Mouse (Mus musculus) heart, embryonic 14.5 days (tissue): ENCODE results near the gene Ppp6r3. TPM values are rescaled to one million over a fixed set of nuclear protein-coding genes. Genes with fewer than 3 reads are reported as not detected.

ENCODE experiments used
- ATAC-seq: fragments of 200-750 bp; cut with Nextera tagmentation; 2 replicates; pipeline ENCODE4 v1.8.0; 2017; ENCODE audit warnings: low read depth, moderate TSS enrichment; ENCODE audit not compliant: insufficient number of reproducible peaks, insufficient read depth, low FRiP score
- H3K27ac ChIP-seq, 2 experiments: fragments of 200-500 bp in 1 of 2; fragments of 300-500 bp in 1 of 2; sonication (generic) in 1 of 2; replicated peaks in 1 of 2; 2 replicates each; pipeline ENCODE4 v1.5.1; 2012 to 2014; ENCODE audit warnings: low read depth in 2 of 2, low read length in 2 of 2, control low read depth in 1 of 2, mild to moderate bottlenecking in 1 of 2, mixed read lengths in 1 of 2; ENCODE audit not compliant: control insufficient read depth in 1 of 2, insufficient read depth in 1 of 2
- H3K27me3 ChIP-seq: fragments of 300-500 bp; sonication (generic); 2 replicates; pipeline ENCODE4 v1.6.1; 2014; ENCODE audit warnings: mild to moderate bottlenecking, low read length, control low read depth; ENCODE audit not compliant: control insufficient read depth, insufficient read depth
- H3K36me3 ChIP-seq: fragments of 300-500 bp; sonication (generic); 2 replicates; pipeline ENCODE4 v1.6.1; 2014; ENCODE audit warnings: mild to moderate bottlenecking, control low read depth, low read length, mixed read lengths; ENCODE audit not compliant: control insufficient read depth, insufficient read depth
- H3K4me1 ChIP-seq, 2 experiments: fragments of 200-500 bp in 1 of 2; fragments of 300-500 bp in 1 of 2; sonication (generic) in 1 of 2; 2 replicates each; pipeline ENCODE4 v1.6.1; 2012 to 2014; ENCODE audit warnings: low read length in 2 of 2, control low read depth in 1 of 2, mixed read lengths in 1 of 2; ENCODE audit not compliant: control insufficient read depth in 2 of 2, insufficient read depth in 2 of 2
- H3K4me2 ChIP-seq: fragments of 300-500 bp; sonication (generic); 2 replicates; pipeline ENCODE4 v1.6.1; 2014; ENCODE audit warnings: mild to moderate bottlenecking, low read length
- H3K4me3 ChIP-seq, 2 experiments: fragments of 200-500 bp in 1 of 2; fragments of 300-500 bp in 1 of 2; sonication (generic) in 1 of 2; 2 replicates each; pipeline ENCODE4 v1.5.1; 2012 to 2014; ENCODE audit warnings: low read length in 2 of 2, mild to moderate bottlenecking in 2 of 2, control low read depth in 1 of 2, low read depth in 1 of 2, moderate library complexity in 1 of 2; ENCODE audit not compliant: control insufficient read depth in 1 of 2, insufficient read depth in 1 of 2
- H3K9ac ChIP-seq: fragments of 300-500 bp; sonication (generic); 2 replicates; pipeline ENCODE4 v1.6.1; 2014; ENCODE audit warnings: mild to moderate bottlenecking, low read length
- H3K9me3 ChIP-seq: fragments of 300-500 bp; sonication (generic); 2 replicates; pipeline ENCODE4 v1.6.1; 2016; ENCODE audit warnings: low read length, control low read depth; ENCODE audit not compliant: control insufficient read depth
- WGBS: fragments of 180-500 bp; shearing (Covaris S2); extraction: QIAGEN DNeasy Blood & Tissue Kit; methylation state at CpG from one replicate; pipeline ENCODE4 v1.1.7; 2014; 5-methylcytosine and 5-hydroxymethylcytosine counted together
- polyA plus RNA-seq: library from polyadenylated mRNA; unstranded; fragments of >200 nt; fragmentation: Nextera tagmentation; extraction: Ambion mirVana; gene quantifications from 2 replicates; pipeline ENCODE4 v1.2.1, GENCODE M21; 2014

Ppp6r3 gene
- polyA plus RNA-seq, 1 experiment from 2014 or later = 55.6 TPM

GRCm38 (mm10) chr19:3422488-3422887 is 153.1 kb downstream of the Ppp6r3 start:
- no peaks in the 10 kb centered on the region for H3K9me3 ChIP-seq
- no peak overlapping the region for H3K4me3 ChIP-seq
- no peaks in the 10 kb centered on the region; a peak in 1 of 4 replicates for H3K4me1 ChIP-seq
- no peaks in the 10 kb centered on the region for H3K36me3 ChIP-seq
- H3K4me2 ChIP-seq = no peak overlapping the region
- no peak overlapping the region for H3K9ac ChIP-seq
- H3K27me3 ChIP-seq = no peaks in the 10 kb centered on the region
- no peak for ATAC-seq
- WGBS = 76% methylated on average over 6 of the region's 6 CpGs
- H3K27ac ChIP-seq = no peak overlapping the region

- H3K4me3 ChIP-seq = no peak overlapping the region
- peaks cover 2 to 4% of the 10 kb centered on the region in 2 experiments; a peak in 3 of 4 replicates for H3K4me1 ChIP-seq
- H3K4me2 ChIP-seq = no peak overlapping the region
- 52% methylated on average over 5 of the region's 5 CpGs for whole genome bisulfite sequencing
- no peak for ATAC-seq
- no peaks in the 10 kb centered on the region for H3K9me3 ChIP-seq
- no peak overlapping the region for H3K9ac ChIP-seq
- no peaks in the 10 kb centered on the region for H3K36me3 ChIP-seq
- no peak overlapping the region for H3K27ac ChIP-seq
- peaks cover 22% of the 10 kb centered on the region for H3K27me3 ChIP-seq
Observed at GRCm38 (mm10) chr19:3419251-3419650, 156.3 kb downstream of the Ppp6r3 start.

GRCm38 (mm10) chr19:3414268-3414733 is 161.2 kb downstream of the Ppp6r3 start, which contains the start of gene Gal:
TSS of gene Gal (minus strand) at chr19:3414544.
- peak within 1 kb of the TSS; percentile 29 to 34 for H3K4me3 ChIP-seq
- no peaks in the 10 kb centered on the region for H3K9me3 ChIP-seq
- ATAC-seq = 0 out of 2 replicates have a peak, but pooled peaks have one; percentile 13
- H3K36me3 ChIP-seq = no peaks in the 10 kb centered on the region
- 3% methylated on average over 37 of the region's 37 CpGs for WGBS
- no peak within 1 kb of the TSS for H3K27ac ChIP-seq
- H3K4me2 ChIP-seq = peak within 1 kb of the TSS; percentile 72
- peaks cover 2 to 4% of the 10 kb centered on the region in 2 experiments; a peak in 3 of 4 replicates for H3K4me1 ChIP-seq
- H3K27me3 ChIP-seq = peaks cover 46% of the 10 kb centered on the region
- H3K9ac ChIP-seq = peak within 1 kb of the TSS; percentile 48

GRCm38 (mm10) chr19:3405531-3406281 is 169.8 kb downstream of the Ppp6r3 start:
- no peak overlapping the region for H3K4me3 ChIP-seq
- WGBS = 56% methylated on average over 1 of the region's 1 CpGs
- 0 out of 2 replicates have a peak, but pooled peaks cover 3% of the 10 kb centered on the region for H3K9me3 ChIP-seq
- no peak overlapping the region for H3K9ac ChIP-seq
- no peak overlapping the region for H3K27ac ChIP-seq
- H3K36me3 ChIP-seq = peaks cover 3% of the 10 kb centered on the region; the same call in 1 of the 2 replicates
- no peak overlapping the region for H3K4me2 ChIP-seq
- ATAC-seq = no peak
- peaks cover 5 to 10% of the 10 kb centered on the region in 2 experiments; a peak in 3 of 4 replicates for H3K4me1 ChIP-seq
- H3K27me3 ChIP-seq = no peaks in the 10 kb centered on the region; the same call in 1 of the 2 replicates

Other genes with a start within 250 kb of the Ppp6r3 start
- gene Tesmin, start 186.9 kb downstream of the Ppp6r3 start, polyA plus RNA-seq = 0.47 and 1.1 TPM in 2 replicates
- 6.4 and 8.0 TPM in 2 replicates for gene Gal, start 161.2 kb downstream of the Ppp6r3 start, polyA plus RNA-seq
- 4.1 and 5.0 TPM in 2 replicates for gene Lrp5, start 110.8 kb upstream of the Ppp6r3 start, polyA plus RNA-seq
- 18.0 and 18.2 TPM in 2 replicates for gene 1810055G02Rik, start 132.5 kb upstream of the Ppp6r3 start, polyA plus RNA-seq
- gene Kmt5b, start 191.7 kb upstream of the Ppp6r3 start, polyA plus RNA-seq = 25.6 and 27.3 TPM in 2 replicates